Mouse (Mus musculus) heart, adult 9 months (tissue): Measurements from ENCODE around the gene Relch.

Experiments
- DNase-seq, 2 experiments: peaks; one replicate each; pipeline ENCODE4 v3.0.0; 2022; ENCODE audit warnings: low spot score in 2 of 2

The Relch gene

DNA sequence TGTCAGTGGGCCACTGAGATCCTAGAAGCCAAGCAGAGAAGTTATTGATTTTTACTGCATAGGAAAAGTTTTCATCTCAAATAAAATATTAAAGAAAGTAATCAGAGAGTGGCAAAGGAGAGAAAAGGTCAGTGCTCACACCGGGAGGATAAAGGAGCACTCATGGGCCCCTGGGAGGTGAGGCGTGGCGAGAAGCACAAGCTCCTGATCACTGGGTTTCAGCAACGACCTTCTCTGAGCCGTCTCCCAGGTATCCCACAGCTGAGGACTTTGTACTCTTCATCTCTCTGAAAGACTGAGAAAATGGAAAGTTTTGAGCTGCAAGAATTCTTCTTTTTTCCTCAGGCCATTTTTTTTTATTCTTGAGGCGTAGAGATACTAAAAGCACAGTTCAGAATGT is 131.0 kb downstream of the Relch start:
- no peak for DNase-seq

DNA sequence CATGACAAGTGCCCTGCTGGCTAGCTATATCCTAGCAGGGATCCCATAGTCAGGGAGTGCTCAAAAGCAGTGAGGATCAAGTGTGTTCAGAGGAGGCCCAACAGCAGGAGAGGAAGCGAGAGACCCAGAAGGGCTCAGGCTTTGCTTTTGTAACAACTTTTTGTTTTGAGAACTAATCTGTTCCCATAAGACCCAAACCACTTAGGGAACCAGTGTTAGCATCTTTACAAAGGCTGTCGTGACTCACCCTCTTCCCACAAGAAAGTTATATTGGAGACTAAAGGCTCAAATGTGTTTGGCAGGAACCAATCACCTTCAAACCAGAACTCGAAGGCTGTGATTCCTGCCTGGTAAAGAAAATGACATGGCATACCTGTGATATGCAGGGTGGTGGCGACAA is 132.0 kb downstream of the Relch start:
- DNase-seq, result no peak

DNA sequence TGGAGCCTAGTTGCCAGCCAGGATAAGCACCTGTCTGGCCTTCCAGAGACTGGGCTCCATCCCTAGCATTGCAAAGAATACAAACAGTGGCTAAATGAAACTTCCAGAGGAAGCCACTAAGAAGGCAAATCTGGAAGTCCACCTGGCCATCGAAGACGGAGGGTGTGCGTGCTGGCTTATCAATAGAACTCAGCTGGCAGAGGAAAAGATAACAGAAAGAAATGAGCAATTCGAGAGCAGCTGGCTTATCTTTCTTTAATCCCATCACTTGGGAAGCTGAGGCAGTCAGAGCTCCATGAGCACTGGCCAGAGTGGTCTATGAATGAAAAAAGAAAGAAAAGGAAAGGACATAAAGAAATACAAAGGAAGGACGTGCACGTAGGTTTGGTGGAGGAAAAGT is 136.9 kb downstream of the Relch start:
- DNase-seq, result no peak

DNA sequence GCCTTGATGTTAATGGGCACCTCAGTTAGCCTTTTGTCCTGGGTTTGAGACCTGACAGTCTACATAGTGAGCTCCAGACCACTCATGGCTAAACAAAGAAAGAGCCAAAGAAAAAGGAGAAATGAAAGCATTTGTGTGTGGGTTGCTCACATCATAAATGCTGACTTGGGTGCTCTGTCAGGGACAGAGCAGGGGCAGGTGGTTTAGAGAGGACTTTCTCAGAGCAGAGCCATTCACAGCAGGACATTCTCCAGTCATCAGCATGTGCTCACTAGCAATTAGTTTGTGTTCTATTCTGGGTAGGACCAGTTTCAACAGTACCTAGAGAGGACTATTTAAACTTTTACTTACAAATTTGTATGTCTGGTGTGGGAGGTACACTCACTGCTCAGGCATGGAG is 137.6 kb downstream of the Relch start:
- no peak for DNase-seq

DNA sequence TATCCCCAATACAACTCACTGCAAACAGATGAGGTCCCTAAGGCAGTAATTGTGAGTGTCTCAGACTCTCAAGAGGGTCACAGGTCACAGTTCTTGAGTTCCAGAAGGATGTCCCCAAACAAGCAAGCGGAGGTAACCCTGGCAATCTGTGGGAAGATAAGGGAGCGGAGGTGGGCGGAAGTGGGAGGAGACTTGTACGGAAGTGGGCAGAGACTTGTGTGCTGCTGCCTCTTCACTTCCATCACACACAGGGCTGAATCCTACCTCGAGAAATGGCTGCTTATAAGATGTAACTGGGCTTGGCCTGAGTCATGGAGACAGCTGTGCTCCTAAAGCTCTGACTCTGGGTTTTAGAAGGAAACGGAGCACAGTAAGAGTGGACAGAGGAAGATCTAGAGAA is 139.3 kb downstream of the Relch start:
- no peak for DNase-seq

DNA sequence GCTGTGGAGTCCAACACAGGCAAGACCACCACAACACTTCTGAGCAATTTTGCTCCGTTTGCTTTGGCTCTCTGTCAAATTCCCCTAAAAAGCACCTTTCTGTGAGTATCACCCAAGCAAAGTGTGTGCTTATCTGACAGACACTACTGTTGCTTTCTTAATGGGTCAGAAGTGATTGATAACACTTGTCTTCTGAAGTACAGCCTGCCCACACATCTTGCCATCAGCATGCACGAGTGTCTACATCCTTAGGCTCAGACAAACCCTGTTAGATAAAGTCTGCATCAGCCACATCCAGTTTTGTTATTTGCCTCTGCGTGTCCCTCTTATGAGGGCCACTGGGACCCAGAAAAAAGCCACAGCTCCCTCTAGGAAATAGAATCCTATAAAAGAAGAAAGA is 140.6 kb downstream of the Relch start:
- no peak for DNase-seq
